Mouse (Mus musculus) myocyte (in vitro differentiated cells): Measurements from ENCODE around the gene Lrrc57.

ENCODE experiments used
- CEBPB ChIP-seq: IDR thresholded peaks from 2 replicates; pipeline ENCODE4 v1.6.1; 2011; ENCODE audit warnings: mild to moderate bottlenecking, moderate library complexity; ENCODE audit not compliant: poor library complexity, insufficient read depth, severe bottlenecking
- E2F4 ChIP-seq: IDR thresholded peaks from one replicate; pipeline ENCODE4 v1.6.1; 2011; ENCODE audit warnings: mild to moderate bottlenecking, control low read depth, moderate library complexity; ENCODE audit not compliant: insufficient read depth
- POLR2A ChIP-seq: IDR thresholded peaks from one replicate; pipeline ENCODE4 v1.6.1; 2011; ENCODE audit warnings: low read depth, mild to moderate bottlenecking, control low read depth, moderate library complexity; ENCODE audit not compliant: insufficient read length
- POLR2AphosphoS2 ChIP-seq: IDR thresholded peaks from one replicate; pipeline ENCODE4 v1.6.1; 2011; ENCODE audit warnings: low read depth, control low read depth; ENCODE audit not compliant: insufficient read length
- USF1 ChIP-seq: IDR thresholded peaks from one replicate; pipeline ENCODE4 v1.6.1; 2011; ENCODE audit warnings: low read depth, mild to moderate bottlenecking, control low read depth, moderate library complexity

DNA sequence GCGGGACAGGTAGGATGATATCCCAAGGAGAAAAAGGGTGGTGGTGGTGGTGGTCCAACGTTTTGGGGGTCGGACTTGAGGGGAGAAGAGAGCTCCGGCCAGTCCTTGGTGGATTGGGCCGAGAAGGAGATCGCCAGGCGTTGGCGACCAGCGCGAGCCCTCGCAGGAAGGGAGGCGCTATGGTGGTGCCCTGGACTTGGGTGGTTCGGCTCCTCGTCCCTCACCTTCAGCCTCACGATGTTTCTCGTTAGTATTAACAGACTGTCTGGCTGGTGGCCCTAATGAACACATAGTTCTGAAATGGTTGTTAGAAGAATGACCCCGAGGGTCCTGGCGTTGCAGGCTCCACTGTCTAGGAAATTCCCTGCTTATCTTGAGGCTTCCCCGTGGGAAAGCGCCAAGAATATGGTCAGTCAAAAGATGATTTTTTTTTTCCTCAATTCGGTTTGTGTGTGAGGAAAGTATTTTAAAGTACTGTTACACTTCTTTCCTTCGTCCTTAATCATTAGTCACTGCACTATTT is 41.5 kb downstream of the Lrrc57 start:
- no peak for TF ChIP-seq POLR2A
- TF ChIP-seq E2F4: no peak
- TF ChIP-seq USF1: no peak
- TF ChIP-seq CEBPB: no peak
- no peak for TF ChIP-seq POLR2AphosphoS2
